Mouse (Mus musculus) T-helper 17 cell (primary cell): ENCODE data around the gene Gm21985.

Experiments used
- in situ Hi-C, 2 experiments: fragments of 300-600 bp; cut with MboI, MseI; formaldehyde crosslinking; loops; 1 replicate in 1 of 2; 2 replicates in 1 of 2; pipeline ENCODE4 v1.15.1; 2025; ENCODE audit warnings: high pct_unique_total_duplicates in 2 of 2

Gm21985 gene

GRCm38 (mm10) chr2:112266242-112266592, at the start of gene Gm21985:
Gm21985 (plus strand) TSS chr2:112266314.
- in situ Hi-C loops: loop anchor here in 1 of 2 experiments (25.0 kb wide), 1 partner anchor 196 kb away; the partner anchor contains the start of gene Emc7

- in situ Hi-C loops: no loop called here
These were observed 48.5 kb upstream of the Gm21985 start for GRCm38 (mm10) chr2:112217614-112218013.

- in situ Hi-C loops: no loop called here
These were observed 45.2 kb upstream of the Gm21985 start for GRCm38 (mm10) chr2:112220880-112221279.

- in situ Hi-C loops: no loop called here
These were observed 43.5 kb upstream of the Gm21985 start for GRCm38 (mm10) chr2:112222607-112223006.

GRCm38 (mm10) chr2:112224356-112224755, 41.8 kb upstream of the Gm21985 start:
- in situ Hi-C loops: no loop called here

GRCm38 (mm10) chr2:112232623-112233022, 33.5 kb upstream of the Gm21985 start:
- in situ Hi-C loops: loop anchor here in 1 of 2 experiments (10.0 kb wide), 1 partner anchor 1612 kb away; the partner anchor contains the start of gene Arhgap11a

GRCm38 (mm10) chr2:112236620-112237019, 29.5 kb upstream of the Gm21985 start:
- in situ Hi-C loops: loop anchor here in 1 of 2 experiments (10.0 kb wide), 1 partner anchor 1608 kb away; the partner anchor contains the start of gene Arhgap11a

GRCm38 (mm10) chr2:112238006-112238405, 28.1 kb upstream of the Gm21985 start:
- in situ Hi-C loops: loop anchor here in 1 of 2 experiments (10.0 kb wide), 1 partner anchor 1607 kb away; the partner anchor contains the start of gene Arhgap11a

GRCm38 (mm10) chr2:112239212-112239934, 26.7 kb upstream of the Gm21985 start, which contains the start of gene Lpcat4:
Lpcat4 (plus strand) TSS chr2:112239468.
- in situ Hi-C loops: loop anchor here in 1 of 2 experiments (10.0 kb wide), 1 partner anchor 1605 kb away; the partner anchor contains the start of gene Arhgap11a

GRCm38 (mm10) chr2:112239935-112240721, 26.0 kb upstream of the Gm21985 start:
- in situ Hi-C loops: loop anchor here in 1 of 2 experiments (10.0 kb wide), 1 partner anchor 1605 kb away; the partner anchor contains the start of gene Arhgap11a

- in situ Hi-C loops: no loop called here
These were observed 24.3 kb upstream of the Gm21985 start for GRCm38 (mm10) chr2:112241787-112242186.

GRCm38 (mm10) chr2:112245307-112245706, 20.8 kb upstream of the Gm21985 start:
- in situ Hi-C loops: no loop called here

- in situ Hi-C loops: no loop called here
These were observed 19.9 kb upstream of the Gm21985 start for GRCm38 (mm10) chr2:112246193-112246592.

- in situ Hi-C loops: no loop called here
These were observed 18.8 kb upstream of the Gm21985 start for GRCm38 (mm10) chr2:112247323-112247722.

GRCm38 (mm10) chr2:112249780-112250453, 16.2 kb upstream of the Gm21985 start:
- in situ Hi-C loops: loop anchor here in 1 of 2 experiments (25.0 kb wide), 1 partner anchor 212 kb away; the partner anchor contains the start of gene Emc7

GRCm38 (mm10) chr2:112254675-112255515, 11.2 kb upstream of the Gm21985 start:
- in situ Hi-C loops: loop anchor here (5.0 to 25.0 kb wide), 2 partner anchors 207 to 227 kb away; partner anchors contain the start of genes Chrm5 (in 1 of the 2) and Emc7 (in 1 of the 2)

- in situ Hi-C loops: loop anchor here (5.0 to 25.0 kb wide), 2 partner anchors 203 to 223 kb away; partner anchors contain the start of genes Chrm5 (in 1 of the 2) and Emc7 (in 1 of the 2)
These were observed 6.7 kb upstream of the Gm21985 start, which contains the start of gene Nutm1 for GRCm38 (mm10) chr2:112259241-112259962. Nutm1 (minus strand) TSS chr2:112259291.

- in situ Hi-C loops: loop anchor here (5.0 to 25.0 kb wide), 3 partner anchors 95 to 200 kb away; partner anchors contain the start of gene Emc7 (in 1 of the 2)
These were observed 4.1 kb upstream of the Gm21985 start, which contains the start of gene Nop10 for GRCm38 (mm10) chr2:112261748-112262653. Nop10 (plus strand) TSS chr2:112261926.
